ENCODE assay signal across 8 mouse cellular contexts in genomic region chr4:120188651-120189161, GRCm38 (mm10). TPM values are rescaled to one million over a fixed set of nuclear protein-coding genes. Genes with fewer than 3 reads are reported as not detected.
DNase-seq lines count a peak whose midpoint lies in the region; ATAC-seq lines count a peak whose summit lies in the region.

No protein-coding gene starts in this region.

- 47% methylated on average over 10 of the region's 10 CpGs for WGBS in neural tube, embryonic 12.5 days

- no peaks in the 10 kb centered on the region for H3K36me3 ChIP-seq in neural tube, embryonic 12.5 days

- H3K27ac ChIP-seq in neural tube, embryonic 12.5 days, result no peak overlapping the region

- H3K4me1 ChIP-seq in neural tube, embryonic 12.5 days, result peaks cover 18% of the 10 kb centered on the region

- H3K9ac ChIP-seq in neural tube, embryonic 12.5 days, result no peak overlapping the region

- H3K4me3 ChIP-seq in neural tube, embryonic 12.5 days, result no peak overlapping the region

- peak; percentile 90 for ATAC-seq in neural tube, embryonic 12.5 days (ENCODE audit: low FRiP score, low read depth)

- no peaks in the 10 kb centered on the region for H3K27me3 ChIP-seq in neural tube, embryonic 12.5 days (replicated peaks)

- peak; percentile 11 to 36 for DNase-seq in lung, adult 18-20 months
- no peak for DNase-seq in lung, postnatal 14 days
- peak; percentile 88 to 94 for DNase-seq in cerebellum, adult 18-20 months
- peak; percentile 28 for DNase-seq in gastrocnemius, adult 18-20 months (ENCODE audit: low spot score)
- peak; percentile 68 to 83 for DNase-seq in left cerebral cortex, adult 9 months (ENCODE audit: low spot score in 2 of 2)
- DNase-seq in yolk sac, embryonic 10.5 days (ENCODE audit: low spot score), result no peak
- DNase-seq in c-Kit-positive CD71-positive TER-119-positive erythroid progenitor cells, embryonic 14.5 days (ENCODE audit: low spot score), result no peak

- H3K4me2 ChIP-seq in neural tube, embryonic 12.5 days (replicated peaks), result no peak overlapping the region

- H3K9me3 ChIP-seq in neural tube, embryonic 12.5 days, result no peaks in the 10 kb centered on the region

RNA-seq across cellular contexts. Expression of gene Edn2, which starts 27.7 kb away (rescaled TPM):
- total RNA-seq in gastrocnemius, adult 18-20 months (2021), result not detected
- 0.27 TPM in 1 of 2 replicates, not detected in the other for polyA plus RNA-seq in neural tube, embryonic 12.5 days (2016; fragmentation: Nextera tagmentation; extraction: Ambion mirVana)

Comparison
In these comparisons a context has a peak if more than half of its experiments do, and no peak if none do; other contexts are left out.
1. DNase-seq: peak in lung, adult 18-20 months (2 of 2), cerebellum, adult 18-20 months (2 of 2), gastrocnemius, adult 18-20 months (single experiment) and left cerebral cortex, adult 9 months (2 of 2); none in lung, postnatal 14 days (single experiment), yolk sac, embryonic 10.5 days (single experiment) and c-Kit-positive CD71-positive TER-119-positive erythroid progenitor cells, embryonic 14.5 days (single experiment).